Mouse (Mus musculus) hindbrain, postnatal 0 days (tissue): Measurements from ENCODE around the gene Ebf1. TPM values are rescaled to one million over a fixed set of nuclear protein-coding genes. Genes with fewer than 3 reads are reported as not detected.
A peak's percentile ranks its signal among the peaks of the same experiment; 100 is the strongest.

ENCODE experiments used
- ATAC-seq: fragments of 200-750 bp; cut with Nextera tagmentation; 2 replicates; pipeline ENCODE4 v1.8.0; 2017; ENCODE audit warnings: mild to moderate bottlenecking, moderate TSS enrichment, moderate library complexity
- DNase-seq: peaks from one replicate; pipeline ENCODE4 v3.0.0-alpha.2; 2015; ENCODE audit warnings: low spot score
- H3K27ac ChIP-seq: fragments of 300-500 bp; sonication (generic); 2 replicates; pipeline ENCODE4 v1.5.1; 2014; ENCODE audit warnings: mild to moderate bottlenecking
- H3K27me3 ChIP-seq: fragments of 300-500 bp; sonication (generic); 2 replicates; pipeline ENCODE4 v1.6.1; 2014; ENCODE audit warnings: low read length, mixed read lengths; ENCODE audit not compliant: insufficient read depth
- H3K36me3 ChIP-seq: fragments of 300-500 bp; sonication (generic); 2 replicates; pipeline ENCODE4 v1.6.1; 2014; ENCODE audit warnings: low read length, mixed read lengths; ENCODE audit not compliant: insufficient read depth
- H3K4me1 ChIP-seq: fragments of 300-500 bp; sonication (generic); 2 replicates; pipeline ENCODE4 v1.6.1; 2014; ENCODE audit warnings: antibody characterized with exemption, low read length, mixed read lengths; ENCODE audit not compliant: insufficient read depth
- H3K4me2 ChIP-seq: fragments of 300-500 bp; sonication (generic); 2 replicates; pipeline ENCODE4 v1.6.1; 2014; ENCODE audit warnings: low read depth, mild to moderate bottlenecking, low read length, moderate library complexity, mixed read lengths
- H3K4me3 ChIP-seq: fragments of 300-500 bp; sonication (generic); 2 replicates; pipeline ENCODE4 v1.5.1; 2014; ENCODE audit warnings: low read length
- H3K9ac ChIP-seq: fragments of 300-500 bp; sonication (generic); replicated peaks from 2 replicates; pipeline ENCODE4 v1.6.1; 2014; ENCODE audit warnings: mild to moderate bottlenecking, low read length, moderate library complexity, mixed read lengths
- H3K9me3 ChIP-seq: fragments of 300-500 bp; sonication (generic); 2 replicates; pipeline ENCODE4 v1.6.1; 2016; ENCODE audit warnings: low read length, mixed read lengths
- CTCF ChIP-seq: IDR thresholded peaks from 2 replicates; pipeline ENCODE4 v1.5.1; 2016; ENCODE audit warnings: antibody characterized with exemption, control low read depth, low read depth
- WGBS: fragments of 180-500 bp; shearing (Covaris S2); extraction: QIAGEN DNeasy Blood & Tissue Kit; methylation state at CpG from one replicate; pipeline ENCODE4 v1.1.7; 2014; 5-methylcytosine and 5-hydroxymethylcytosine counted together
- polyA plus RNA-seq: library from polyadenylated mRNA; unstranded; fragments of >200 nt; fragmentation: Nextera tagmentation; extraction: Ambion mirVana; gene quantifications from 2 replicates; pipeline ENCODE4 v1.2.1, GENCODE M21; 2015
- total RNA-seq: library from RNA; depleted of rRNA; stranded (reverse); fragments of >200 nt; gene quantifications from 2 replicates; pipeline ENCODE4 v1.2.3, GENCODE M21; 2014

Gene Ebf1
- total and polyA plus RNA-seq, 2 experiments from 2014 or later, result 67.1 to 71.7 TPM

- Histone ChIP-seq H3K27me3 (no peaks in the 10 kb centered on the region), H3K36me3 (no peaks in the 10 kb centered on the region), H3K9ac (no peak overlapping the region), H3K4me3 (no peak overlapping the region), H3K4me1 (0 out of 2 replicates have a peak, but pooled peaks cover 3% of the 10 kb centered on the region), H3K4me2 (no peak overlapping the region), H3K9me3 (no peaks in the 10 kb centered on the region), H3K27ac (no peak overlapping the region)
- no peak for TF ChIP-seq CTCF
- DNase-seq (no peak), ATAC-seq (no peak)
- 86% methylated on average over 7 of the region's 7 CpGs for WGBS
Measured at GRCm38 (mm10) chr11:44689571-44690264, 72.6 kb downstream of the Ebf1 start.

GRCm38 (mm10) chr11:44690265-44690572 lies 73.1 kb downstream of the Ebf1 start:
- DNase-seq (no peak), ATAC-seq (no peak)
- WGBS, result 88% methylated on average over 5 of the region's 5 CpGs
- Histone ChIP-seq H3K9ac (no peak overlapping the region), H3K36me3 (no peaks in the 10 kb centered on the region), H3K4me3 (no peak overlapping the region), H3K4me1 (0 out of 2 replicates have a peak, but pooled peaks cover 3% of the 10 kb centered on the region), H3K4me2 (no peak overlapping the region), H3K27me3 (no peaks in the 10 kb centered on the region), H3K27ac (no peak overlapping the region), H3K9me3 (no peaks in the 10 kb centered on the region)
- TF ChIP-seq CTCF, result no peak

GRCm38 (mm10) chr11:44695416-44695815 lies 78.3 kb downstream of the Ebf1 start:
- H3K36me3 ChIP-seq, result no peaks in the 10 kb centered on the region
- H3K27ac ChIP-seq, result no peak overlapping the region
- no peak for TF ChIP-seq CTCF
- H3K4me1 ChIP-seq, result peaks cover 12% of the 10 kb centered on the region
- 97% methylated on average over 9 of the region's 9 CpGs for WGBS
- H3K27me3 ChIP-seq, result no peaks in the 10 kb centered on the region
- no peak overlapping the region for H3K4me2 ChIP-seq
- no peak overlapping the region for H3K4me3 ChIP-seq
- no peak for ATAC-seq
- no peak overlapping the region for H3K9ac ChIP-seq
- H3K9me3 ChIP-seq, result no peaks in the 10 kb centered on the region
- DNase-seq, result no peak

GRCm38 (mm10) chr11:44696539-44697201 lies 79.6 kb downstream of the Ebf1 start:
- peak overlapping the region; percentile 52 for H3K4me2 ChIP-seq
- H3K4me1 ChIP-seq, result peaks cover 12% of the 10 kb centered on the region
- H3K36me3 ChIP-seq, result no peaks in the 10 kb centered on the region
- no peaks in the 10 kb centered on the region for H3K27me3 ChIP-seq
- no peaks in the 10 kb centered on the region for H3K9me3 ChIP-seq
- H3K9ac ChIP-seq, result no peak overlapping the region
- peak overlapping the region; percentile 3; the same call in 1 of the 2 replicates for H3K4me3 ChIP-seq
- 11% methylated on average over 16 of the region's 16 CpGs for WGBS
- peak; percentile 81 for DNase-seq
- no peak for TF ChIP-seq CTCF
- ATAC-seq, result peak; percentile 82
- 0 out of 2 replicates have a peak overlapping the region, but pooled peaks have one; percentile 36 for H3K27ac ChIP-seq

GRCm38 (mm10) chr11:44700181-44700580 lies 83.1 kb downstream of the Ebf1 start:
- Histone ChIP-seq H3K4me3 (no peak overlapping the region), H3K4me2 (no peak overlapping the region), H3K9ac (no peak overlapping the region), H3K9me3 (no peaks in the 10 kb centered on the region), H3K36me3 (no peaks in the 10 kb centered on the region), H3K4me1 (peaks cover 12% of the 10 kb centered on the region), H3K27me3 (no peaks in the 10 kb centered on the region), H3K27ac (no peak overlapping the region)
- no peak for TF ChIP-seq CTCF
- DNase-seq (no peak), ATAC-seq (no peak)
- WGBS, result 81% methylated on average over 4 of the region's 4 CpGs

- Histone ChIP-seq H3K9ac (no peak overlapping the region), H3K4me2 (no peak overlapping the region), H3K27ac (peak overlapping the region; percentile 9; the same call in 1 of the 2 replicates), H3K36me3 (no peaks in the 10 kb centered on the region), H3K27me3 (no peaks in the 10 kb centered on the region), H3K4me3 (no peak overlapping the region), H3K9me3 (no peaks in the 10 kb centered on the region), H3K4me1 (peaks cover 12% of the 10 kb centered on the region)
- 44% methylated on average over 11 of the region's 11 CpGs for WGBS
- ATAC-seq, result no peak
- TF ChIP-seq CTCF, result no peak
- DNase-seq, result no peak
Measured at GRCm38 (mm10) chr11:44701221-44701810, 84.2 kb downstream of the Ebf1 start.
